Mouse (Mus musculus): ENCODE measurements around the gene Steap1.

- TF ChIP-seq CTCF (IDR thresholded peaks at IDR 0.05; ENCODE audit: low read depth, low read length) (no peak), POLR2A (IDR thresholded peaks at IDR 0.05; ENCODE audit: borderline replicate concordance, low read depth, low read length) (no peak)
These were observed 14.7 kb downstream of the Steap1 start for GRCm38 (mm10) chr5:5734445-5734844.

Data from bone marrow macrophage, adult 2 months (primary cell).